Mouse (Mus musculus): ENCODE measurements around the gene Mef2d. TPM values are rescaled to one million over a fixed set of nuclear protein-coding genes. Genes with fewer than 3 reads are reported as not detected.

Mef2d gene
- polyA plus RNA-seq, 1 experiment: 54.8 TPM

DNA sequence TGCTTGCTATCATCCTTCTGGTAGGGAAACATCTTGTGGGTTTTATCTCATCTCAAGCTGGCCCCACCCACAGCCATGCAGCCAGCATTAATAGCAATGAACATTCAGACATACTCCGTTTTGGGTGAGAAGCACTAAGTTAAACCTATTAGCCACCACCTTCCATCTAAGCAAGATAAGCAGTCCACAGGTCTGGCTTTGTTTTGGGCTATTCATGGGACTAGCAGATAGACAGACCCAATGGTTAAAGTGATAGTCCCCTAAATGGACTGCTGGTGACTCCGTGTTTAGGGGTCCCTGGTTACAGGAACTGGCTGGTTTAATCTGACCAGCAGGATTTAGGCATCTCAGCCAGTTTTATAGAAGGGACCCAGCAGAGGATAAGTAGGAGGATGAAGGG lies 70.8 kb downstream of the Mef2d start:
- no peak for TF ChIP-seq POLR2A (IDR thresholded peaks at IDR 0.05; ENCODE audit: borderline replicate concordance, extremely low read depth, insufficient read depth, insufficient read length, poor library complexity, severe bottlenecking)
- TF ChIP-seq CTCF (IDR thresholded peaks at IDR 0.05; ENCODE audit: borderline replicate concordance, extremely low read depth, insufficient read depth, insufficient read length): no peak
- peak; percentile 65 for DNase-seq (ENCODE audit: low read depth)

DNA sequence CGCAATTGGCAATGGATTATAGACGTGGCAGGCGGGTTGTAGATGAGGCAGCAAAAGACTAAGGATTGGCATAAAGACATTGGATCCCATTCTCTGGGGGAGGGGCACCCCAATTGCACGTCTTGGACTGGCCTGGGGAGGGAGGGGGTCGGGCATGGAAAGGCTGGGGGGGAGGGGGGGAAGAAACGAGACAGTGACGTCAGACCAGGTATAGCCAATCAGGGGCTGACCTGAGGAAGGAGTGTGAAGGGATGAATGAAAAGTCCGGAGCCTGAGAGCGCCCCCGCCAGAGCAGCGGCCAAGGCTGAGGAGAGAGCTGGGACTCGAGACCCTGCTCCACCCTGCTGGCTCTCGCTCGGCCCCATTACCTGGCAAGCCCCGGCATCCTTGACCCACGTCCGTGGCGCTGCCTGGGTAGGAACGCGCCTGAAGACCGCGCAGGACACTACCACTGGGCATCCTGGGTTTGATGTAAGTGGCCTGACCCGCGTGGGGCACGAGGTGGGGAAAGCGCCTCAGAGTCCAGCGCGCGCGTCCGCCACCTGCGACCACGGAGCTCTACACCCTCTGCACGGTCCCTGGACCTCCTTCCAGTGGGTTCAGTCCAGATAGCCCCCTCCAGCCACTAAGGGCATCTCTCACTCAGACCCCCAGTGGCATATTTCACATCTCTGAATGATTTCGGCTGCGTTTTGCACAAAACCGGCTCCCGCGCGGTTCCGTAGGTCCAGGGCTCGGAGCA lies 72.2 kb downstream of the Mef2d start:
- peak; percentile 97 for DNase-seq (ENCODE audit: low read depth)
- TF ChIP-seq CTCF (IDR thresholded peaks at IDR 0.05; ENCODE audit: borderline replicate concordance, extremely low read depth, insufficient read depth, insufficient read length) (0 out of 2 replicates have a peak, but pooled peaks have one; percentile 8), POLR2A (IDR thresholded peaks at IDR 0.05; ENCODE audit: borderline replicate concordance, extremely low read depth, insufficient read depth, insufficient read length, poor library complexity, severe bottlenecking) (peak; percentile 90; the same call in 1 of the 2 replicates)

DNA sequence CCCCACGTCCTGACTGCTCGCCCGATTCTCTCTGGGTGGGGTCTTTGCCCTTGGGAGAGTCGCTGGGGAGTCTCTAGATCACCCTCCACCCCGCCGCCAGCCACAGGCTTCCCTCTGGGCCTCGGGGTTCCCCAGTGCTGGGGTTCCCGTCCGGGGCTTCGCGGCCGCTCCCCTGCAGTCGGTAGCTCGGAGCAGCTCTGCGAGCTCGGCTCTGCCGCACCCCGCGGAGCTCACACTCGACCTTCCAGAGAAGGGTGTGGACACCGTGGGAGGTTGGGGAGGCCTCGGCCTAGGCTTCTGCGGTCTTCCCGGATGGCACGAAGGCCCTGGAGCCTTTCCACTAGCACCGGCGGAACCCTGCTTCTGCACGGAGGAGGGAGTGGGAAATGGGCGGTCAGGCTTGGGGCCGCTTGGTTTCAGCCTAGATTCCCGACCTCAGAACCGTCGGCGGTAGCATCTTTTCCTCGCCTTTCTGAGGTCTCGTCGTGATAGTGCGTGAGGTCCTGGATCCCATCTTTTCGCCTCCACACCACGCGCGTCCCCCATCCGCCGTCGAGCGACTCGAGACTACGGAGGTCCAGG lies 72.9 kb downstream of the Mef2d start:
- DNase-seq (ENCODE audit: low read depth): no peak

DNA sequence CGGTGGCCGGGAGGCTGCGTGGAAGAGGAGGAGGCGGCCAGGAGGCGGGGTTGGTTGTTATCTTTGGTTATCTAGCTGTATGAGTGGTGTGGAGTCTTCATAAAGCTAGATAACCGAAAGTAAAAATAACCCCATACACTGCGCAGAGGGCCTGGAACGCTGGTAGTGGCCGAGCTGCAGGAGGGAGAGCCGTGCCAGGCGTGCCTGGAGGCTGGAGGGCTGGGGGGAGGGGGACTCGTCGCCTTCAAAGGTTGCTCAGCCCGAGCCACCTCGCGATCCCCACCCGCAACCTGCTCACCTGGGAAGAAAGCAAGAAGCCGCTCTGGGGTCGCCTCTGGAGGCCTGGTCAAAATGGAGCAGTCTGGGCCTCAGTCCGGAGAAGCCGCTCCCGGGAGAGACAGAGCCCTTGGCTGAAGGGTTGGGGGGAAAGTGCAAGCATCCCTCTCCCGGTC lies 73.4 kb downstream of the Mef2d start:
- DNase-seq (ENCODE audit: low read depth): no peak

More for the DNA sequence above, 72.9 kb downstream of the Mef2d start:
- TF ChIP-seq POLR2A (IDR thresholded peaks at IDR 0.05; ENCODE audit: borderline replicate concordance, extremely low read depth, insufficient read depth, insufficient read length, poor library complexity, severe bottlenecking): no peak
- no peak for TF ChIP-seq CTCF (IDR thresholded peaks at IDR 0.05; ENCODE audit: borderline replicate concordance, extremely low read depth, insufficient read depth, insufficient read length)

DNA sequence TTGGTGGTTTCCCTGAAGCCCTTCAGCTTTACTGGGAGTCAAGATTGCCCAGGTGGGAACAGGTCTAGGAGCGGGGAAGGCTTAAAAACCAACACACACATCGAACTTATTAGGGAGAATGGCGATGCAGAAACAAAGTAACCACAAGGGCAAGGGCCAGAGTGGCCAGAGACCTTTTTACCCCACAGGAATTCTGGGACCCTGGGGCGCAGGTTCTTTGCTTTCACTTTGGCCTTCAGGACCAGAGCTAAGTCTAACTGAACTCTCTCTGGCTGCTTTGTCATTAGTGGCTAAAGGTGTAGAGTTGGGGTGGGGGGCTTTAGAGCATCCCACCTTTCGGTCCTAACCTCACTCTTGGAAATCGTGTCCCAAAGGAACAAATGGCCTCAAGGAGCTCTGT lies 73.9 kb downstream of the Mef2d start:
- DNase-seq (ENCODE audit: low read depth): no peak
- TF ChIP-seq POLR2A (IDR thresholded peaks at IDR 0.05; ENCODE audit: borderline replicate concordance, extremely low read depth, insufficient read depth, insufficient read length, poor library complexity, severe bottlenecking) (no peak), CTCF (IDR thresholded peaks at IDR 0.05; ENCODE audit: borderline replicate concordance, extremely low read depth, insufficient read depth, insufficient read length) (no peak)

More for the DNA sequence above, 73.4 kb downstream of the Mef2d start:
- TF ChIP-seq POLR2A (IDR thresholded peaks at IDR 0.05; ENCODE audit: borderline replicate concordance, extremely low read depth, insufficient read depth, insufficient read length, poor library complexity, severe bottlenecking): no peak
- no peak for TF ChIP-seq CTCF (IDR thresholded peaks at IDR 0.05; ENCODE audit: borderline replicate concordance, extremely low read depth, insufficient read depth, insufficient read length)

DNA sequence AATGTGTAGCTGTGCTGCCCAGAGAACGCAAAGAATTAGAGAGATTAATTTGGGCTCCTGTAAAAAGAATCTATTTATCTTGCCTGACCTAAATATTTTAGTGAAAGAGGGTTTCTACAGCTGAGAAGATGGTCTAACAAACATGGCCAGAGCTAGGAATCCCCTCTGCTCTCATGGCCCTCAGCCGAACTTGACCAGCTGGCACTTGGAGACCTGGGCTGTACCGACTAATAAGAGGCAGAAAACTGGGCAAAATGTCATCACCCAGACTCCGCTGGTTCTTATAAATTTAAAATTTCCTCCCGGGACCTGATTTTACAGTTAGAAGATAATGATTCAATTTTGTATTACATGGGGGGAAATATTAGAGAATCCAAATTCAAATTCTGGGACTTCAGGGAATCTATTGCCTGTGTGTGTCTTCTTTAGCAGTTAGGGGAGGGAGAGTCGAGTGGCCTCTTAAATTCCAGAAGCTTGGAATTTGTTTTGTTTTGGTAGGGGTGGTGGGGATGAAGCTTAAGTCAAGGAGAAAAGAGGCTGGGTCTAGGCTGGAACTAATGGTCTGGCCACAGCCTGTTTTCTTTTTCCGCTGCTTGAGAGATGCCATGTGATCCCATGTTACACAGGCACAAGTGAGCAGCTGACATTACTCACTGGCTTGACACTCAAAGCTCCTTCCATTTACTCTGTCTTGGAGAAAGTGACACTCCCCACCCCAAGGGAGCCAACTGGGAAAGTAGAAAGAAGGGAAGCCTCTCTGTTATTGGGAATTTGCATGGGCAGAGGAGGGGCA lies 74.6 kb downstream of the Mef2d start:
- no peak for DNase-seq (ENCODE audit: low read depth)
- no peak for TF ChIP-seq CTCF (IDR thresholded peaks at IDR 0.05; ENCODE audit: borderline replicate concordance, extremely low read depth, insufficient read depth, insufficient read length)
- no peak for TF ChIP-seq POLR2A (IDR thresholded peaks at IDR 0.05; ENCODE audit: borderline replicate concordance, extremely low read depth, insufficient read depth, insufficient read length, poor library complexity, severe bottlenecking)

DNA sequence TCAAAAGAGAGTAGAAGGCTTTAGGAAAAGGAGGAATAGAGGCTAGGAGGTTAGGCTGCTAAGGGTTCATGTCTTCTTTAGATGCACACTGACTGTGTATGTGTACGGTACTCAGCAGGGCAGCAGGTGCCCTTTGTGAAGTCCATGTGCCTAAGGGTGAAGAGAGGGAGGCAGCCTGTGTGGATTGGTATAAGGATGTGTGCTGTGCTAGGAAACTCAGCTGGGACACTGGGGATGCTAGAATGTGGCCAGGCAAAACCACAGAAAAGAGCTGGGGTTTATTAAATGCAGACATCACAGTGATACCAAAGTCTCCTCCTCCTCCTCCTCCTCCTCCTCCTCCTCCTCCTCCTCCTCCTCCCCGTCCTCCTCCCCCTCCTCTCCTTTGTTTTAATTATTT lies 75.5 kb downstream of the Mef2d start:
- no peak for DNase-seq (ENCODE audit: low read depth)
- no peak for TF ChIP-seq POLR2A (IDR thresholded peaks at IDR 0.05; ENCODE audit: borderline replicate concordance, extremely low read depth, insufficient read depth, insufficient read length, poor library complexity, severe bottlenecking)
- TF ChIP-seq CTCF (IDR thresholded peaks at IDR 0.05; ENCODE audit: borderline replicate concordance, extremely low read depth, insufficient read depth, insufficient read length): no peak

DNA sequence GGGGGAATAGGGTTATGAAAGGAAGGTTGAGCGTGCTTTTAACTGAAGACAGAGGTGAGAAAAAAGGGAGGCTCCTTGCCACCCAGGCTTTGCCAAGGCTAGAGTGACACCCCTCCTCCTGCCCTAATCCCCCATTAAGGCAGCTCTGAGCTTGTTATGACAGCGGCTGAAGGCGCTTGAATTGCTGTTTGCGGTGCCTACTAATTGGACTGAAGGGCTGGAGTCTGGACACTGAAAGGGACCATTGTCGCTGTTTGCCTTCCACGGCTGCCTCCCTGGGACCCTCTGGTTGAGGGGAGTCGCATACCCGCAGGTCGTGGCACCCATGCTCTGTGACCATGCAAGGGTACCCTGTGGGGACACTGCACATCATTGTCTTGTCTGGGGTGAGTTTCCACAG lies 77.8 kb downstream of the Mef2d start:
- peak; percentile 96 for DNase-seq (ENCODE audit: low read depth)
- TF ChIP-seq CTCF (IDR thresholded peaks at IDR 0.05; ENCODE audit: borderline replicate concordance, extremely low read depth, insufficient read depth, insufficient read length) (no peak), POLR2A (IDR thresholded peaks at IDR 0.05; ENCODE audit: borderline replicate concordance, extremely low read depth, insufficient read depth, insufficient read length, poor library complexity, severe bottlenecking) (no peak)

DNA sequence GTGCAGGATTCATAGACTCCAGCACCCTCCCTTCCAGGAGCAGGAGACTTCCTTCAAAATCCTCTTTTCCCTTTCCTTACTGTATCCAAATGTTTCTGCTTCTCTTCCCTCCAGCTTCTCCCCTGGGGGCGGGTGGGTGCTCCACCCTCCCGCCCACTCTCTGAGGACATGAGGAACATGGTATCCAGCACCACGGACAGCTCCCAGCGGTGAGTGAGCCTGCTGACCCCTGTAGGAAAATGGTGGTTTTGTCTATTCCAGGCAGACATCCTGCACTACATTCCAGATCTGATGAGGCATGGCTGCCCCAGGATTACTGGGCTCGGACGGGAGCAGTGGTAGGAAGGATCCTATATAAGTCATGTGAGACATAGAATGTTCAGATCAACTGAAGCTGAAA lies 78.7 kb downstream of the Mef2d start:
- TF ChIP-seq POLR2A (IDR thresholded peaks at IDR 0.05; ENCODE audit: borderline replicate concordance, extremely low read depth, insufficient read depth, insufficient read length, poor library complexity, severe bottlenecking) (no peak), CTCF (IDR thresholded peaks at IDR 0.05; ENCODE audit: borderline replicate concordance, extremely low read depth, insufficient read depth, insufficient read length) (peak; percentile 17; the same call in 1 of the 2 replicates)
- DNase-seq (ENCODE audit: low read depth): no peak

Other genes with a start within 250 kb of the Mef2d start
- 164 and 172 TPM in 2 replicates for gene Hdgf, start 236.1 kb upstream of the Mef2d start, polyA plus RNA-seq (2012; rRNA removed)
- gene Mrpl24, start 222.9 kb upstream of the Mef2d start, polyA plus RNA-seq (2012; rRNA removed): 76.1 and 81.0 TPM in 2 replicates
- 29.2 and 29.4 TPM in 2 replicates for gene Isg20l2, start 212.1 kb upstream of the Mef2d start, polyA plus RNA-seq (2012; rRNA removed)
- 41.0 and 55.9 TPM in 2 replicates for gene Rrnad1, start 211.7 kb upstream of the Mef2d start, polyA plus RNA-seq (2012; rRNA removed)
- 20.0 and 33.4 TPM in 2 replicates for gene Crabp2, start 193.7 kb upstream of the Mef2d start, polyA plus RNA-seq (2012; rRNA removed)
- 29.1 and 44.3 TPM in 2 replicates for gene Nes, start 171.3 kb upstream of the Mef2d start, polyA plus RNA-seq (2012; rRNA removed)
- 56.8 and 62.0 TPM in 2 replicates for gene Bcan, start 142.1 kb upstream of the Mef2d start, polyA plus RNA-seq (2012; rRNA removed)
- gene Hapln2, start 114.8 kb upstream of the Mef2d start, polyA plus RNA-seq (2012; rRNA removed): 0.68 and 1.6 TPM in 2 replicates
- gene Gpatch4, start 99.3 kb upstream of the Mef2d start, polyA plus RNA-seq (2012; rRNA removed): 8.3 and 15.6 TPM in 2 replicates
- gene Naxe, start 83.9 kb upstream of the Mef2d start, polyA plus RNA-seq (2012; rRNA removed): 87.8 and 101 TPM in 2 replicates
- not detected in 2 replicates for gene Ttc24, start 64.1 kb upstream of the Mef2d start, polyA plus RNA-seq (2012; rRNA removed)
- gene Iqgap3, start 60.4 kb upstream of the Mef2d start, polyA plus RNA-seq (2012; rRNA removed): 10.1 and 17.2 TPM in 2 replicates
- 0.45 and 0.73 TPM in 2 replicates for gene Rhbg, start 112.3 kb downstream of the Mef2d start, polyA plus RNA-seq (2012; rRNA removed)
- 0.11 TPM in 1 of 2 replicates, not detected in the other for gene Gm38392, start 144.8 kb downstream of the Mef2d start, polyA plus RNA-seq (2012; rRNA removed)
- 3.0 and 3.6 TPM in 2 replicates for gene Tsacc, start 154.6 kb downstream of the Mef2d start, polyA plus RNA-seq (2012; rRNA removed)
- 337 and 373 TPM in 2 replicates for gene Cct3, start 154.7 kb downstream of the Mef2d start, polyA plus RNA-seq (2012; rRNA removed)
- gene Glmp, start 182.7 kb downstream of the Mef2d start, polyA plus RNA-seq (2012; rRNA removed): 65.4 and 74.5 TPM in 2 replicates
- gene Tmem79, start 193.8 kb downstream of the Mef2d start, polyA plus RNA-seq (2012; rRNA removed): 1.7 and 1.8 TPM in 2 replicates
- 108 and 120 TPM in 2 replicates for gene Smg5, start 193.9 kb downstream of the Mef2d start, polyA plus RNA-seq (2012; rRNA removed)
- gene Paqr6, start 222.2 kb downstream of the Mef2d start, polyA plus RNA-seq (2012; rRNA removed): 1.7 and 2.4 TPM in 2 replicates
- 0.08 and 0.28 TPM in 2 replicates for gene Bglap3, start 230.4 kb downstream of the Mef2d start, polyA plus RNA-seq (2012; rRNA removed)
- gene Bglap2, start 236.3 kb downstream of the Mef2d start, polyA plus RNA-seq (2012; rRNA removed): 1.2 TPM in 1 of 2 replicates, not detected in the other
- 0.30 and 0.63 TPM in 2 replicates for gene Bglap, start 242.1 kb downstream of the Mef2d start, polyA plus RNA-seq (2012; rRNA removed)